Mouse (Mus musculus): Measurements from ENCODE around the gene Fbxl3.
A peak's percentile ranks its signal among the peaks of the same experiment; 100 is the strongest.

The Fbxl3 gene

DNA sequence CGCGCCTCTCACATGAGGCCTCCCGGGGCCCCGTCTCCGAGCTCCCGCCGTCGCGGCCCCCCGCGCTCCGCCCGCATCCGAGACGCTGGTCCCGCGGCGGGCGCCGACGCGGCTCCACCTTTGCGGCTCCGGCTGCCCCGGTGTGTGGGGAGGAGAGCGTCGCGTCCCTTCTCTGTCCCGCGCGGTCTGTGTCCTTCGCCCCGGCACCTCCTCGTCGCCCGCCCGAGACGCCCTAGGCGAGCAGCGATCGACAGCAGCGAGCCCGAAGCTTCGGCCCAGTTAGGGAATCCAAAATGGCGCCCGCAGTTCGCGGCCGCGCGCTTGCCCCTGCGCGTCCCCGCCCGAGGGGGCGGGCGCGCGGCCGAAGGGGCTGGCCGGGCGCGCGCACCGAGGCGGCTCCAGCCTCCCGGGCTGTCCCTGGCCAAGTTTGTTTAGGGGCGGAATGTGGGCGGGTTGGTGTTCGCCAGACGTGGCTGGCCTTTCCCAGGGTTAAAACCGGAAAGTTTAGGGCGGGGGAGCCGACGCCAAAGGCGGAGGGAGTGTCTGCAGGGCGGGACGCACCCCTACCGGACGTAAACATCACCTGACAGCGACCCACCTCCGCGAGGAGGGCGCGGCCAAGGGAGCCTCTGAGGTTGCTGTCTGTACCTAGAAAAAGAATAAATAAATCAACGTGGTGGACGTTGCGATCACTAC lies at the start of gene Fbxl3:
Gene Fbxl3, minus strand, starts transcription at position 329 of the 696 bp plus-strand sequence.
- DNase-seq (ENCODE audit: low read depth, low spot score), result peak; percentile 74

- DNase-seq (ENCODE audit: low read depth, low spot score), result no peak
These were observed 32.6 kb upstream of the Fbxl3 start for GRCm38 (mm10) chr14:103131991-103132390.

DNA sequence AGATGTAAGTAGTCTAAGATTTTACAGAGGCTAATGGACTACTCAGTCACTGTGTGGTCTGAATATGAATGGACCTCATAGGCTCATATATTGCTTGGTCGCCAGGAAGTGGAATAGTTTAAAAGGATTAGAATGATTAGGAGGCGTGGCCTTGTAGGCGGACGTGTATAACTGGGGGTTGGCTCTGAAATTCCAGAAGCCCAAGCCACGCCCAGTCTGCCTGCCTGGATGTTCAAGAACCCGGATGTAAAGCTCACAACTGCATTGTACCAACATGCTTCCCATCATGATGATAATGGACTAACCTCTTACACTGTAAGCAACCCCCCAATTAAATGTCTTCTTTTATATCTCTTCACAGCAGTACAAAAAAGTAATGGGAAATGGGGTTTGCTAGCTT lies 26.4 kb upstream of the Fbxl3 start:
- no peak for DNase-seq (ENCODE audit: low read depth, low spot score)

- DNase-seq (ENCODE audit: low read depth, low spot score), result no peak
These were observed 15.8 kb upstream of the Fbxl3 start for GRCm38 (mm10) chr14:103114994-103115670.

- DNase-seq (ENCODE audit: low read depth, low spot score), result no peak
These were observed 13.4 kb upstream of the Fbxl3 start for GRCm38 (mm10) chr14:103112606-103113363.

- DNase-seq (ENCODE audit: low read depth, low spot score), result no peak
These were observed 10.6 kb upstream of the Fbxl3 start for GRCm38 (mm10) chr14:103109971-103110370.

DNA sequence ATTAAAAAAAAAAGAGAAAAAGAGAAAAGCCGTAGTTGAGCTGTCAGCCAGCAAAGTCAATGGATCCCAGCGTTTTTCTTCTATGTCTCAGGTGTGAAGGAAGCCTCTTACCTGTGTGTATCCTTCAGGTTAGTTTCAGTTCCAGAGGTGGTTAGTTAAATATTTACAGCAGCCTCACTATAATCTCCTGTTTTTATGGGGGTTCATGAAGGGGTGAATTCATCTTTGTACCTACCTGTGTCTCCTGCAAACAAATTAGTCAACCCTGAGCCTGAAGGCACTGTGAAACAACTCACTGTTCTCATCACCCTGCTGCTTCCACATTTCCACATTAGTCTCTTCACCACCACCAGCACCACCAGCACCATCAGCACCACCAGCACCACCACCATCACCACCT lies 6.9 kb upstream of the Fbxl3 start:
- no peak for DNase-seq (ENCODE audit: low read depth, low spot score)

DNA sequence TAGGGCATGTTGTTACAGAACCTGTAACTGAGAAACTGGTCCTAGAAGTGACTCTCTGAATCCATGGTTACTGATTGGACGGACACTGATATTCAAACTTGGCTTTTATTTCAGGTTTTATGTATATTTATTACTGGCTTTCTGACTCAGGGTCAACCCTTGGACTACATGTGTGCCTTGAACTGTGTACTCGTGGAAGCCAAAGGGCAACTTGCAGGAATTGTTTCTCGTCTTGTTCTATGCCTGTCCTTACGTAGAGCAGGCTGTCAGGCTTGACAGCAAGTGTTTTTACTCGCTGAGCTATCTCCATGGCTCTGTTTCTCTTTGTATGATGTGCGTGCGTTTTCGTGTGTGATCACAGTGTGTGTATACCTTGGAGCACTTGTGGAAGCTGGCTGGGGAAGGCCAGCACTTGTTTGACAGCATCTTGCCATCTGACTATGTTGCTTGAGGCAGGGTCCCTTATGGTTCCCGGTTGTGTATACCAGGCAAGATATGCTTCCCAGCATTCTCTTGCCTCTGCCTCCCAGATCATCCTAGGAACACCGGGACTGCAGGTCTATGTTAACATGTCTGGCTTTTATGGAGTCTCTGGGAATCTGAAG lies 3.5 kb upstream of the Fbxl3 start:
- DNase-seq (ENCODE audit: low read depth, low spot score), result no peak

GRCm38 (mm10) chr14:103102246-103102645 lies 2.9 kb upstream of the Fbxl3 start:
- no peak for DNase-seq (ENCODE audit: low read depth, low spot score)

- DNase-seq (ENCODE audit: low read depth, low spot score), result no peak
These were observed 1.8 kb upstream of the Fbxl3 start for GRCm38 (mm10) chr14:103101171-103101570.

GRCm38 (mm10) chr14:103100296-103100695 lies 930 bp upstream of the Fbxl3 start:
- no peak for DNase-seq (ENCODE audit: low read depth, low spot score)

DNA sequence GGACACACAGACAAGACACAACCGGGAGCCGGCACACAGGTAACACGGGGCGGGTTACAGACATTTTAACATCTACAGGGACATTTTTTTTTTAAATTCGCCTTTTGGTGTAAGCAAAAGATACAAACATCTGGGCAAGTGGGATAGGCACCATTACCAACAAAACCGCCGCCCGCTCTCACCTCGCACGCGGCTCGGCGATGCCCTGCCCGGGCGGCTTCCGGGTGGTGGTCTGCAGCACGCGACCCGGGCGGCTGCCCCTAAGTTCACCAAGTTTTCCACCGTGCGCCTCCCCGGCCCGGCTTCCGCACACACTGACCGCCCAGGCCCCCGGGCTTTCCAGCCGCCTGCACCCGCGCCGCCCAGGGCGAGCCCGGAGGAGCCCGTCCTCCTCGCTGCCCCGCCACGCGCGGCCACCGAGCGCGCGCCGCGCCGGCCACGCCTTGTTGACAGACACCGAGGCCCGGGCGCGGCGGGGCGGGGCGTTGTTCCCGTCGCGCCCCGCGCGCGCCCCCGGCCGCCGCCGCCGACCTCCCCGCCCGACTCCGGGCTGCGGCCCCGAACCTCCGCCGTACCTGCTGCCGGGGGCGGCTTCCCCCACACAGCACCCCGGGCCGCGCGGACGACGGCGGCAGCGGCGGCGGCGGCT lies 655 bp downstream of the Fbxl3 start:
- peak; percentile 63 for DNase-seq (ENCODE audit: low read depth, low spot score)

DNA sequence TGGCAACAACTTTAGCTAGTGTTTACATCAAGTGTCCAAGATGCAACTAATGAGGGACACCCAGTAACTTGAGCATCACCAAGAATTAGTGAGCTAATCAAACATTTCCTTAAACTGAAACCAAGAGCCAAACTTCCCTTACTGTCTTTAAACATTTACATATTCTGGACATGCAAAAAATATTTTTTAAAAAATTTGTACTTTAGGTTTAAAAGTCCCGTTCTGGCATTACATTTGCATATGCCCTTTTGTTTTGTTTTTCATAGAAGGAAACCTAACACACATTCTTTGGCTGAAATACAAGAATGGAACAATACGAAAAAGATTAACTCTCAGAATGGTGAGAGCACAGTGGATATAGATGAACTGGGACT lies 1.2 kb downstream of the Fbxl3 start:
- no peak for DNase-seq (ENCODE audit: low read depth, low spot score)

- no peak for DNase-seq (ENCODE audit: low read depth, low spot score)
These were observed 2.7 kb downstream of the Fbxl3 start for GRCm38 (mm10) chr14:103096621-103097020.

GRCm38 (mm10) chr14:103095826-103096225 lies 3.5 kb downstream of the Fbxl3 start:
- no peak for DNase-seq (ENCODE audit: low read depth, low spot score)

GRCm38 (mm10) chr14:103095036-103095435 lies 4.3 kb downstream of the Fbxl3 start:
- no peak for DNase-seq (ENCODE audit: low read depth, low spot score)

DNA sequence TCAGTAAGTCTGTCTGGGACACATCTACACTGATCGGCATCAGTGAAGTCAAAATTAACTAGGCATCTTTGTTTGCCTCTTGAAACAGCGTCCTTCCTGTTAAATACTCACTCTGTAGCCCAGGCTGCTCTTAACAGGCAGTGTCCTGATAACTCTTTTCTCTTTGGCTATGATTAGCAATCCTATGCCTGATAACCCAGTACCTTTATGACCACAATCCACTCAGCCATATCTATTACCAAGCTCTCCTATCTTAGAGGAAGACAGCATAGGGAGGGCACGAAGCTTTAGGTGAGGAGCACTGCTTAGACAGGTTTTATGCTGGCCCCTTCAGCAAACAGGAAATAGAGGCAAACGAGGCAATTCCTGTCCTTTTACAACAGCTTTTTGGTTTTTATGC lies 5.7 kb downstream of the Fbxl3 start:
- DNase-seq (ENCODE audit: low read depth, low spot score), result no peak

DNA sequence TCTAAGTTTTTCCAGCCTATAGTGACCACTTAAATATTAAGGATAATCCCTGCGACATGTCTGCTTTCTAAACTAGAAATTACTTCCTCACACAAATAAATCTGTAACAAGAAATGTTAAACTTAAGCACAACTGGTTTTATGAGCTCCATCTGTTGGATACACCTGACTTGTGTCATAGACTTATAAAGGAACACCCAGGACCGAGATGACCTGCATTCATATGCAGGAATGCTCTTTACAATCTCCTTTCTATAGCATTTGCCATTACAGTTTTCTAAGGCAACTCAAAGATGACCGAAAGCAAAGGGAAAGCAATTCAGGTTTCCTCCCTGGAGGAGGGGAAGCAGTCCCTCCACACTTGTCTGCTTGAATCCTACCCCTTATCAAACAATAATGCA lies 6.1 kb downstream of the Fbxl3 start:
- no peak for DNase-seq (ENCODE audit: low read depth, low spot score)

GRCm38 (mm10) chr14:103088624-103089023 lies 10.7 kb downstream of the Fbxl3 start:
- DNase-seq (ENCODE audit: low read depth, low spot score), result no peak

- DNase-seq (ENCODE audit: low read depth, low spot score), result no peak
These were observed 11.5 kb downstream of the Fbxl3 start for GRCm38 (mm10) chr14:103087846-103088245.

DNA sequence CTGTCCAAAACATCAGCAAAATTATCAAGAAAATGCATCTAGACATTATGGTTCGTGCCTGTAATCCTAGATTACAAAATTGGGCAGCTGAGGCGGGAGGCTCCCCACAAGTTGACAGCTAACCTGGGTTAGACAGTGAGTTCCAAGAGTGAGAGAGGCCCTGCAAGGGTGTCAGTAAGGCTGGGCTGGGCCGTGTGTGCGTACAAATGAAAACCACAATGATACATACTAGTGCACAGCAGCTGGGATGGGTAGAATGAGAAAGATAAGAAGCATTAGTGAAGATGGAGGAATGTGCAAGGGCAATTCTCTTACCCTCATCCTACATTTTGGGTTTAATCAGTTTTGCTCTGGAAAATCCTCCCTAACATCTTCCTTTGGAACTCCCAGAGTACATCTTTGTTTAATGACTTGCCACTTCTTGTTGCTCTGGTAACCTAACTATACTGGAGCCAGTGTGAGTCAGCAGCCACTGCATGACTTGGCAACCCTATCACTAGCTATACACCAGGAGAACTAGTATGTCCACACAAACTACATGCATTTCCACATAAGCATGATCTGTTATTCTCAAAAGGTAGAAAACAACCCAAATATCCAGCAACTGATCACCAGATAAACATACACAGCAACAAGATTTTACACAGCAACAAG lies 12.6 kb downstream of the Fbxl3 start:
- DNase-seq (ENCODE audit: low read depth, low spot score), result no peak
